Mouse (Mus musculus): ENCODE results near the gene Krtap29-1.

Gene Krtap29-1

GRCm38 (mm10) chr11:99948175-99948574 lies 30.7 kb downstream of the Krtap29-1 start, which contains the start of gene Krtap9-5:
Gene Krtap9-5 (plus strand): TSS chr11:99948475.
- DNase-seq (ENCODE audit: low read depth, low spot score) = no peak

- no peak for DNase-seq (ENCODE audit: low read depth, low spot score)
Observed at GRCm38 (mm10) chr11:99937751-99938264, 41.0 kb downstream of the Krtap29-1 start.

- no peak for DNase-seq (ENCODE audit: low read depth, low spot score)
Observed at GRCm38 (mm10) chr11:99935991-99936390, 42.9 kb downstream of the Krtap29-1 start, which contains the start of gene Krtap31-2. Gene Krtap31-2 (plus strand): TSS chr11:99936291.

Data from retina, postnatal 7 days (tissue).